Mouse (Mus musculus): ENCODE data around the gene Mapk8ip3. TPM values are rescaled to one million over a fixed set of nuclear protein-coding genes. Genes with fewer than 3 reads are reported as not detected.
"Not testable (repeated sequence)": the region's sequence is repeated elsewhere in the genome, so short reads cannot be mapped to it uniquely, and the experiment has no call there.

Mapk8ip3 gene
- polyA plus RNA-seq (2015; fragmentation: Nextera tagmentation; extraction: Ambion mirVana), result 36.4 and 38.3 TPM in 2 replicates

DNA sequence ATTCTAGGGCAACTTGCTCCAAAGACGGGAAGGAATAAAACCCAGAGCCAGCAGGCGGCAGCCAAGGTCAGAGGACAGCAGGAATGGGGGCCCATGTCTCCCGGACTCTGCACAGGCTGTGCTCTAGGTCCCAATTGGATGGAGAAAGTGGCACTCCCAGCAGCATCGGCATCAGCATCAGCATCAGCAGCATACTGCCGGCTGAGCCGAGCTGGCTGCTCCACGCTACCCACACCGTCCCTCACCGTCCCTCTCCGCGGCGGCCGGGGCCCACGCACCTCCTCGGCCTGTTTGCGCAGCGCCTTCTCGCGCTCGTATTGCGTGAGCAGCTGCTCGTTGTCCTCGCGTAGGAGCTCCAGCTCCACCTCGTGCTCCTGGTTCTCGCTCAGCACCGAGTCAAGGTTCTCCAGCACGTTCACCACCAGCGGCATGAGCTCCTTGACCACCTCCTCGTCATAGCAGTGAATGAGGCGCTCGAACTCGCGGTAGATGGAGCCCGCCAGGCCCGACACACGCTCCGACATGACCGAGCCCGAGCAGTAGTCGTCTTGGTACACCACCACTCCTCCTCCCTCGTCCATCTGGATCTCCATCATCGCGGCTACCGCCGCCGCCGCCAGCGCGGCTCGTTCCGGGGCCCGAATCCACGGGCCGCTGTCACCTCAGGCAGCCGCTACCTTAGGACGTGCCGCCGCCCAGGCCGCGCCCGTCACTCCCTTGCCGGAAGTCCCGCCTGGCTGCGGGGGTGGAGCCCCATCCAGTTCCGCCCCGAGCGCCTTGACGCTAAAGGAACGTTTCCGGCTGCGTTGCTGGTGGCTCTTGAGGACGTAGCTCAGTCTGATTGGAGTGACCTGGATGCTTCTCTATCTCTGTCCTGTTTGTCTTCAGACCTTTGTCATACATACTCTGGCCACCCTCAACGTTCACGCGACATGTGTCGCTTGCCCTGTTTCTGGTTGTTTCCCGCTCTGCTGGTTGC lies at the start of gene Mapk8ip3:
Gene Mapk8ip3 (minus strand): TSS at position 719 of the 979 bp plus-strand sequence.
- Histone ChIP-seq H3K9ac (peak within 1 kb of the TSS; percentile 85), H3K27ac (replicated peaks) (peak within 1 kb of the TSS; percentile 88), H3K4me3 (replicated peaks) (peak within 1 kb of the TSS; percentile 96), H3K4me1 (peaks cover 19% of the 10 kb centered on the region), H3K27me3 (no peaks in the 10 kb centered on the region), H3K36me3 (0 out of 2 replicates have a peak, but pooled peaks cover 4% of the 10 kb centered on the region), H3K4me2 (replicated peaks) (peak within 1 kb of the TSS; percentile 75), H3K9me3 (replicated peaks) (no peaks in the 10 kb centered on the region)
- ATAC-seq (ENCODE audit: insufficient number of reproducible peaks, low FRiP score, low TSS enrichment, low read depth), result peak; percentile 96
- WGBS, result under 1% methylated on average over 78 of the region's 78 CpGs

DNA sequence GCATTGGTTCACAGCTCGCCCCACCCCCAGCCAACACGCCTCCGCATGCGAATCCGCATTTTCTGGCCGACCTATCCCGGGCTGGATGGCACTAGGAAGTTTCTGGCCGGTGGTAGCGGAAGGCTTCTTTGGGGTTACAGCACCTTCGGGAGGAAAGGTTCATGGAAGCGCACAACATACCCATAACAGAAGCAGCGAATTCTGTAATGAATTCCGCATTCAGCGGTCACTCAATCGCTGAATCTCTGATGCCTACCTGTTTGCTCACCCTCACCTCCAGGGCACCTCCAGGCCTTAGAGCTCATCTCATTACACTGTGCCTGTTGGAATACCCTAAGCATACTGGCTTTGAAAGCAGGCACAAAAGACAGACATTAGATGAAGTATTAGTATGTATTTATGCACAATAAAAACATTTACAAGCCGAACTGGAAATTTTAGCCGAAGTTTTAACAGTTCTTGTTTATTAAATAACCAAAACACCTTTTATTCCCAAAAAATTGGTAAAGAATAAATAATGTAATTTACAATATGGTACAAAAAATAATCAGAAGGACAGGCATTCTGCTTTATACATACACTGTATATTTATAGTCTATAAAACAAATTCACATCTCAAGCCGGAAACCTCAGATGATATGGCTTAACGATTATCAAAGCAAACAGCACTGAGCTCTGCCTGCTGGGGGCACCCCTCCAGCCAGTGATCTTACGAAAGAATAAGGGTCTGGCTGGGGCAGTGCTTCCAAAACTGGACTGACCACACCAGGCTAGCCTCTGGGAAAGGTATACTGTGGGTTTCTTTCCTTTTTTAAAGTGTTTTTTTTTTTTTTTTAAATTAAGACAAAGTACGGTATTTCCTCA lies 24.3 kb upstream of the Mapk8ip3 start:
- peaks cover 47% of the 10 kb centered on the region for H3K36me3 ChIP-seq
- H3K9ac ChIP-seq, result peak overlapping the region; percentile 21; the same call in 1 of the 2 replicates
- peak overlapping the region; percentile 97 for H3K4me3 ChIP-seq (replicated peaks)
- 0 out of 2 replicates have a peak, but pooled peaks have one; percentile 8 for ATAC-seq (ENCODE audit: insufficient number of reproducible peaks, low FRiP score, low TSS enrichment, low read depth)
- peak overlapping the region; percentile 63 for H3K4me2 ChIP-seq (replicated peaks)
- H3K4me1 ChIP-seq, result peaks cover 11% of the 10 kb centered on the region
- WGBS, result 11% methylated on average over 21 of the region's 21 CpGs
- H3K27me3 ChIP-seq, result no peaks in the 10 kb centered on the region
- H3K27ac ChIP-seq (replicated peaks), result no peak overlapping the region
- no peaks in the 10 kb centered on the region for H3K9me3 ChIP-seq (replicated peaks)

DNA sequence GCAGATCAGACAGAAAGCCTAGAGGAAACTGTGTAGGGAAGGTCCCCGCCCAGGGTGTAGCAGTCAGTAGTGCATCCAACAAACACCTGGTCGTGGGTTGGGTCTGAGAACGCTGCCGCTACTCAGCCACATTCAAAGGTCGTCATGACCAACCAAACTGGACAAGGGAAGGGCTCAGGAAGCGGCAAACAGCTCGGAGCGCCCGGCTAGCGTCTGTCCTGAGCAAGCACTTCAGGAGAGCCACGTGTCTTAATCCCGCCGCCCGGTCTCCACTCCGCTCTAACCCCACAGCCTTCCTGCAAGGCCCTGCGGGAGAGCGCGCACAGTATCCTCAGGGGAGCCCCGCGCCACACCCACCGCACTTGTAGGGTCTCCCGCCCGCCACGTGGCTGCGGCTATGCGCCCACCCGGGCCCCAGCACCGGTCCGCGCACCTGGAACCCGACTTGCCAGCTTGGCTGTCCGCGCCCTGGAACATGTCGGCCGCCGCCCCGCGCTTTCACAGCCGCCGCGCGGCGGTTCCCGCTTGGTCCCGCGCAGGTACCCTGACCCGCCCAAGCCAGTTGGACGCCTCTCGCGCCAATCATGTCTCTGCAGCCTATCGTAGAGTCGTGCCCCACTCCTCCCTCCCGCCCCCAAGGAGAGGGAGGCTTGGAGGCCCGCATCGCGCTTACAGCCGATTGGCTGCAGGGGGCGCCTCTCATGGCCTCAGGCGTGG lies 23.5 kb upstream of the Mapk8ip3 start, which contains the start of gene Jpt2:
Gene Jpt2 (minus strand): TSS at position 555 of the 717 bp plus-strand sequence.
- WGBS, result under 1% methylated on average over 59 of the region's 59 CpGs
- no peaks in the 10 kb centered on the region for H3K27me3 ChIP-seq
- H3K4me2 ChIP-seq (replicated peaks), result peak within 1 kb of the TSS; percentile 63
- H3K27ac ChIP-seq (replicated peaks), result peak within 1 kb of the TSS; percentile 89
- H3K4me1 ChIP-seq, result peaks cover 11% of the 10 kb centered on the region
- peak within 1 kb of the TSS; percentile 97 for H3K4me3 ChIP-seq (replicated peaks)
- peak; percentile 100 for ATAC-seq (ENCODE audit: insufficient number of reproducible peaks, low FRiP score, low TSS enrichment, low read depth)
- no peaks in the 10 kb centered on the region for H3K9me3 ChIP-seq (replicated peaks)
- H3K9ac ChIP-seq, result peak within 1 kb of the TSS; percentile 85
- peaks cover 47% of the 10 kb centered on the region for H3K36me3 ChIP-seq

DNA sequence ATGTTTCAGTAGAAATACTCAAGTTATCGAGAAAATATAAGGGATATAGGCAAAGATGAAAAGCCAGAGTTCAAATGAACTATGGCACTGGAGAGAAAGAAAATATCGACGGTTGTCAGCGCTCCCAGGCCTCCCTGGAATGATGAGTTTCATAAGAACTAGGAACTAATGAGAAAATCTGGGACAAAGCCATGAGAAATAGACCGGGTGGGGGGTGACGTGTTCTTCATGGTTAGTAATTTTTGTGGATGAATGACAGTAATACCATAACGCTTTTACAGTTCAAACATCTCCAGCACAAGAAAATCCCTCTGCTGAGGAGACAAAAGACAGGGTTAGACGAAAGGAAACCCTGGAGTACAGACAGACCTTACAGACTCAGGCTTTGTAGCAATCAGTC lies 22.6 kb upstream of the Mapk8ip3 start:
- H3K9me3 ChIP-seq (replicated peaks), result no peaks in the 10 kb centered on the region
- H3K4me1 ChIP-seq, result peaks cover 11% of the 10 kb centered on the region
- H3K36me3 ChIP-seq, result peaks cover 47% of the 10 kb centered on the region
- ATAC-seq (ENCODE audit: insufficient number of reproducible peaks, low FRiP score, low TSS enrichment, low read depth), result no peak
- no peaks in the 10 kb centered on the region for H3K27me3 ChIP-seq
- H3K27ac ChIP-seq (replicated peaks), result peak overlapping the region; percentile 89
- peak overlapping the region; percentile 85 for H3K9ac ChIP-seq
- H3K4me3 ChIP-seq (replicated peaks), result peak overlapping the region; percentile 97
- 26% methylated on average over 8 of the region's 8 CpGs for WGBS
- peak overlapping the region; percentile 63 for H3K4me2 ChIP-seq (replicated peaks)

GRCm38 (mm10) chr17:24953291-24953690 lies 16.5 kb upstream of the Mapk8ip3 start:
- no peak for ATAC-seq (ENCODE audit: insufficient number of reproducible peaks, low FRiP score, low TSS enrichment, low read depth)
- no peak overlapping the region for H3K9ac ChIP-seq
- no peaks in the 10 kb centered on the region for H3K27me3 ChIP-seq
- peaks cover 11% of the 10 kb centered on the region; the same call in 1 of the 2 replicates for H3K4me1 ChIP-seq
- 96% methylated on average over 2 of the region's 2 CpGs for WGBS
- H3K4me2 ChIP-seq (replicated peaks), result no peak overlapping the region
- H3K9me3 ChIP-seq (replicated peaks), result no peaks in the 10 kb centered on the region
- H3K36me3 ChIP-seq, result peaks cover 49% of the 10 kb centered on the region
- no peak overlapping the region for H3K4me3 ChIP-seq (replicated peaks)
- no peak overlapping the region for H3K27ac ChIP-seq (replicated peaks)

- Histone ChIP-seq H3K27ac (replicated peaks) (peak overlapping the region; percentile 73; the same call in 1 of the 2 replicates), H3K36me3 (peaks cover 62% of the 10 kb centered on the region), H3K9ac (no peak overlapping the region), H3K27me3 (no peaks in the 10 kb centered on the region), H3K4me2 (replicated peaks) (no peak overlapping the region), H3K4me1 (peaks cover 11% of the 10 kb centered on the region; the same call in 1 of the 2 replicates), H3K9me3 (replicated peaks) (no peaks in the 10 kb centered on the region), H3K4me3 (replicated peaks) (no peak overlapping the region)
- ATAC-seq (ENCODE audit: insufficient number of reproducible peaks, low FRiP score, low TSS enrichment, low read depth), result no peak
- WGBS, result 76% methylated on average over 2 of the region's 2 CpGs
Measured at GRCm38 (mm10) chr17:24950671-24951070, 13.9 kb upstream of the Mapk8ip3 start.

DNA sequence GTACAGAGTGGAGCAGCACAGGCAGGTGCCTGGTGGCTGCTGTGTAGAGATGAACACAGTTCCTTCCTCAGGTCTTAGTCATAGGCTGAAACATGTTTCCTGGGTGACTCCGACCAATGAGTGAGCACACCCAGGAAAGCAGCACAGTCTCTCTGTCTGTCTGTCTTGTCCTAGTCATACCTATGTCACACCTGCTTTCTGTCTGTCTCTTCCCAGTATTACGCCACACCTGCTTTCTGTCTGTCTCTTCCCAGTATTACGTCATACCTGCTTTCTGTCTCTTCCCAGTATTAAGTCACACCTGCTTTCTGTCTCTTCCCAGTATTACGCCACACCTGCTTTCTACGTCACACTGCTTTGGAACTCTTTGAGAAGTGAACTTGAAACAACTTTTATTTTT lies 11.4 kb upstream of the Mapk8ip3 start:
- no peak for ATAC-seq (ENCODE audit: insufficient number of reproducible peaks, low FRiP score, low TSS enrichment, low read depth)
- WGBS, result 86% methylated on average over 5 of the region's 5 CpGs
- no peak overlapping the region for H3K4me2 ChIP-seq (replicated peaks)
- H3K9me3 ChIP-seq (replicated peaks), result no peaks in the 10 kb centered on the region
- no peaks in the 10 kb centered on the region for H3K27me3 ChIP-seq
- peaks cover 65% of the 10 kb centered on the region for H3K36me3 ChIP-seq
- H3K4me1 ChIP-seq, result peaks cover 11% of the 10 kb centered on the region; the same call in 1 of the 2 replicates
- no peak overlapping the region for H3K4me3 ChIP-seq (replicated peaks)
- no peak overlapping the region for H3K9ac ChIP-seq
- no peak overlapping the region for H3K27ac ChIP-seq (replicated peaks)

DNA sequence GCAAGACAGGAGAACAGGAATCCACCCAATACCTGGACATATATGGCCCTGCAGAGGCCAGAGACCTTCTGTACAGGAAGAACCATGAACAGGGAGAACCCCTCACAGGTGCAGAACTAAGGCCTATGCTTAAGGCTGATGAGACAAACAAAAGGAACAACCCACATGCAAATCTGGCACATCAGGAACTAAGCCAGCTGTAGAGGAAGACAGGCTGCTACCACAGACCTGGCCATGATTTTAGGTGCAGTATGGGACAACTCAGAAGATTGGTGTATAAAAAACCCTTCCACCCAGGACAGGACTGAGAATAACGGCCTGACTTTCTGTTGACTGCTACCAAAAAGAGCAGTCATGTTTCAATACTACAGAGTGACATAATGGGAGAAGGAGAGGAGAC lies 6.8 kb upstream of the Mapk8ip3 start:
- WGBS, result 88% methylated on average over 1 of the region's 1 CpGs
- not testable (repeated sequence) for H3K9ac ChIP-seq; H3K4me1 ChIP-seq; H3K4me3 ChIP-seq (replicated peaks); H3K9me3 ChIP-seq (replicated peaks); H3K4me2 ChIP-seq (replicated peaks); ATAC-seq (ENCODE audit: insufficient number of reproducible peaks, low FRiP score, low TSS enrichment, low read depth); H3K27ac ChIP-seq (replicated peaks); H3K27me3 ChIP-seq
- H3K36me3 ChIP-seq, result peaks cover 55% of the 10 kb centered on the region

GRCm38 (mm10) chr17:24943036-24943435 lies 6.3 kb upstream of the Mapk8ip3 start:
- ATAC-seq (ENCODE audit: insufficient number of reproducible peaks, low FRiP score, low TSS enrichment, low read depth), result no peak
- H3K4me3 ChIP-seq (replicated peaks), result no peak overlapping the region
- WGBS, result 90% methylated on average over 7 of the region's 7 CpGs
- peaks cover 50% of the 10 kb centered on the region for H3K36me3 ChIP-seq
- H3K27me3 ChIP-seq, result no peaks in the 10 kb centered on the region
- no peak overlapping the region for H3K9ac ChIP-seq
- H3K9me3 ChIP-seq (replicated peaks), result no peaks in the 10 kb centered on the region
- H3K4me2 ChIP-seq (replicated peaks), result no peak overlapping the region
- H3K27ac ChIP-seq (replicated peaks), result no peak overlapping the region
- H3K4me1 ChIP-seq, result no peaks in the 10 kb centered on the region

GRCm38 (mm10) chr17:24942453-24942852 lies 5.7 kb upstream of the Mapk8ip3 start:
- H3K36me3 ChIP-seq, result peaks cover 44% of the 10 kb centered on the region
- not testable (repeated sequence) for ATAC-seq (ENCODE audit: insufficient number of reproducible peaks, low FRiP score, low TSS enrichment, low read depth)
- WGBS, result 6% methylated on average over 2 of the region's 2 CpGs

More at GRCm38 (mm10) chr17:24942453-24942852, 5.7 kb upstream of the Mapk8ip3 start:
- not testable (repeated sequence) for H3K27me3 ChIP-seq; H3K4me2 ChIP-seq (replicated peaks); H3K9me3 ChIP-seq (replicated peaks); H3K4me1 ChIP-seq; H3K4me3 ChIP-seq (replicated peaks); H3K9ac ChIP-seq; H3K27ac ChIP-seq (replicated peaks)

All from embryonic facial prominence, embryonic 15.5 days (tissue).